Mouse (Mus musculus) forebrain, embryonic 16.5 days (tissue): ENCODE measurements around the gene Zrsr1. TPM values are rescaled to one million over a fixed set of nuclear protein-coding genes. Genes with fewer than 3 reads are reported as not detected.
A peak's percentile ranks its signal among the peaks of the same experiment; 100 is the strongest.

ENCODE experiments used
- ATAC-seq: fragments of 200-750 bp; cut with Nextera tagmentation; 2 replicates; pipeline ENCODE4 v1.8.0; 2017; ENCODE audit warnings: mild to moderate bottlenecking, moderate library complexity
- H3K27ac ChIP-seq: fragments of 300-500 bp; sonication (generic); 2 replicates; pipeline ENCODE4 v1.5.1; 2014; ENCODE audit warnings: low read length, control low read depth
- H3K27me3 ChIP-seq: fragments of 300-500 bp; sonication (generic); replicated peaks from 2 replicates; pipeline ENCODE4 v1.6.1; 2014; ENCODE audit warnings: low read length; ENCODE audit not compliant: control insufficient read depth, insufficient read depth
- H3K36me3 ChIP-seq: fragments of 300-500 bp; sonication (generic); 2 replicates; pipeline ENCODE4 v1.6.1; 2014; ENCODE audit not compliant: control insufficient read depth, insufficient read depth
- H3K4me1 ChIP-seq: fragments of 300-500 bp; sonication (generic); replicated peaks from 2 replicates; pipeline ENCODE4 v1.6.1; 2014; ENCODE audit warnings: low read length; ENCODE audit not compliant: control insufficient read depth, insufficient read depth
- H3K4me2 ChIP-seq: fragments of 300-500 bp; sonication (generic); 2 replicates; pipeline ENCODE4 v1.6.1; 2014; ENCODE audit warnings: mild to moderate bottlenecking, low read length, control low read depth
- H3K4me3 ChIP-seq: fragments of 300-500 bp; sonication (generic); replicated peaks from 2 replicates; pipeline ENCODE4 v1.5.1; 2014; ENCODE audit warnings: mild to moderate bottlenecking, low read length, control low read depth
- H3K9ac ChIP-seq: fragments of 300-500 bp; sonication (generic); replicated peaks from 2 replicates; pipeline ENCODE4 v1.6.1; 2014; ENCODE audit warnings: low read depth, low read length, control low read depth
- H3K9me3 ChIP-seq: fragments of 300-500 bp; sonication (generic); 2 replicates; pipeline ENCODE4 v1.6.1; 2016; ENCODE audit warnings: low read length; ENCODE audit not compliant: control insufficient read depth
- WGBS: fragments of 180-500 bp; shearing (Covaris S2); extraction: QIAGEN DNeasy Blood & Tissue Kit; methylation state at CpG from one replicate; pipeline ENCODE4 v1.1.7; 2014; 5-methylcytosine and 5-hydroxymethylcytosine counted together
- polyA plus RNA-seq: library from polyadenylated mRNA; unstranded; fragments of >200 nt; fragmentation: Nextera tagmentation; extraction: Ambion mirVana; gene quantifications from 2 replicates; pipeline ENCODE4 v1.2.1, GENCODE M21; 2015

Gene Zrsr1
- polyA plus RNA-seq = 6.1 and 6.6 TPM in 2 replicates

DNA sequence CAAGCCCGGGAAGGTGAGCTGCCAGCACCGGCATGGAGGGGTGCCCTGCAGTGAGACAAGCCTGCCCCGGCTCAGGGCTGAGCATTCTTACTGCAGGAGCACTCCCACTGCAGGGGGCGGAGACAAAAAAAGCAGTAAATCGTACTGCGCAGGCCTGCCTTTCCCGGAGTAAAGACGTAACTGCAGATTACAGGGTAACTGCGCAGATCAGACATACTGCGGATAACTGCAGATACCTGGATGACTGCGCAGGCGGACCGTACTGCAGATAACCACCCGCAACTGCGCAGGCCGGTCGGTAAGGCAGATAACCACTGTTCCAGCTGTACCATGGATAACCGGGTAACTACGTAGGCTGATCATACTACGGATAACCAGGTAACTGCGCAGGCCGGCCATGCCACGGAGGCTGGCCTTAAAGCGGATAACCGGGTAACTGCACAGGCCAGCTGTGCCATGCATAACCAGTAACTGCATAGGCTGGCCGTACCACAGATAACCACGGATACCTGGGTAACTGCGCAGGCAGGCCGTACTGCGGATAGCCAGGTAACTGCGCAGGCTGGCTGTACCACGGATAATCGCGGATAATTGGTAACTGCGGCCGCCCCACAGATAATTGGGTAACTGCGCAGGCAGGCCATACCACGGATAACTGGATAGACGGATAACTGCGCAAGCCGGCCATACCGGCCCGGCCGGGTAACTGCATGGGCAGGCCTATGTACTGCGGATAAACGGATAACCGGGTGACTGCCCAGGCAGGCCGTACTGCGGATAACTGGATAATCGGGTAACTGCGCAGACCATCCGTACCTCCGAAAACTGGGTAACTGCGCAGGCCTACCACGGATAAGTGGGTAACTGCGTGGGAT is at the start of gene Zrsr1:
Gene Zrsr1 (plus strand): TSS at position 171 of the 875 bp plus-strand sequence.
- ATAC-seq = peak; percentile 90
- Histone ChIP-seq H3K9me3 (peaks cover 18% of the 10 kb centered on the region), H3K4me1 (peaks cover 20% of the 10 kb centered on the region), H3K27ac (peak within 1 kb of the TSS; percentile 65), H3K36me3 (0 out of 2 replicates have a peak, but pooled peaks cover 3% of the 10 kb centered on the region), H3K27me3 (no peaks in the 10 kb centered on the region), H3K4me2 (peak within 1 kb of the TSS; percentile 74), H3K4me3 (peak within 1 kb of the TSS; percentile 63), H3K9ac (peak within 1 kb of the TSS; percentile 54)
- WGBS = 43% methylated on average over 56 of the region's 56 CpGs

DNA sequence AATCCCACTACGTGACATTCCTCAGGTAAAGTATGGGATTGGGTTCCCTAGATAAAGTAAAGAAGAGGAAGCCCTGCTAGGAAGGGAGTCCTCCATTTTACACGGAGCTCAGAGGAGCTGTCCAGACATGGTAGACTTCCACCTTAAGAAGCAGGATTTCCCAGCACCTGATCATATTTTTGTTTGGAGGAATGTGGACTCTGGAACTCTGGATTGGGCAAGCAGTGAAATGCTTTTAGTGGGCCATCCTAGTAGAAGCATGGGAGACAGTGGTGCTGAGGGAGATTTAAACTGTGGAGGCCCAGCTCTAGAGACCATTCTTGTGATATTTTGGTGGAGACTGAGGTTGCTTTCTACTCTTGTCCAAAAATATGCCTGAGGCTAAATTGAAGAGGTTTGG is 49.3 kb upstream of the Zrsr1 start:
- WGBS = 94% methylated on average over 2 of the region's 2 CpGs
- H3K4me2 ChIP-seq = no peak overlapping the region
- no peak overlapping the region for H3K9ac ChIP-seq
- no peaks in the 10 kb centered on the region for H3K9me3 ChIP-seq
- no peaks in the 10 kb centered on the region for H3K36me3 ChIP-seq
- no peaks in the 10 kb centered on the region for H3K4me1 ChIP-seq
- no peaks in the 10 kb centered on the region for H3K27me3 ChIP-seq
- no peak overlapping the region for H3K27ac ChIP-seq
- no peak overlapping the region for H3K4me3 ChIP-seq
- no peak for ATAC-seq

DNA sequence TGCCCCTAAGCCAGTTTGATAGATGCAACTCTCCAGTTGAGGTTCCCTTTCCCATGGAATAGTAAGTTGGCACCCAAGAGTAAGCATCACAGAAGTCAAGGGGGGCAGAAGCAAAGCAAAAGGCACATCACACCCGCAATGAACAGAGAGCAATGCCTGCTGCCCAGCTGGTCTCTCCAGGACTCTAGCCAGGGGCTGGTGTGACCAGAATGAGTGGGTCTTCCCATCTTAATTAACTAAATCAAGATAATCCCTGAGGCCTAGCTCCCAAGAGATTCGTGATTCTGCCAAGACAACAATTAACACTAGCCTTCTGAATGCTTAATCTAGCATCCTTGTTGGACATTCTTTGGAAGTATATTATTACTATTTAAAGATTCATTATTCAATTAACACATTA is 48.2 kb upstream of the Zrsr1 start:
- 39% methylated on average over 2 of the region's 2 CpGs for WGBS
- no peak overlapping the region for H3K4me3 ChIP-seq
- no peaks in the 10 kb centered on the region for H3K27me3 ChIP-seq
- no peak overlapping the region for H3K4me2 ChIP-seq
- H3K9ac ChIP-seq = no peak overlapping the region
- no peak overlapping the region for H3K27ac ChIP-seq
- ATAC-seq = no peak
- H3K36me3 ChIP-seq = no peaks in the 10 kb centered on the region
- H3K4me1 ChIP-seq = no peaks in the 10 kb centered on the region
- H3K9me3 ChIP-seq = no peaks in the 10 kb centered on the region

DNA sequence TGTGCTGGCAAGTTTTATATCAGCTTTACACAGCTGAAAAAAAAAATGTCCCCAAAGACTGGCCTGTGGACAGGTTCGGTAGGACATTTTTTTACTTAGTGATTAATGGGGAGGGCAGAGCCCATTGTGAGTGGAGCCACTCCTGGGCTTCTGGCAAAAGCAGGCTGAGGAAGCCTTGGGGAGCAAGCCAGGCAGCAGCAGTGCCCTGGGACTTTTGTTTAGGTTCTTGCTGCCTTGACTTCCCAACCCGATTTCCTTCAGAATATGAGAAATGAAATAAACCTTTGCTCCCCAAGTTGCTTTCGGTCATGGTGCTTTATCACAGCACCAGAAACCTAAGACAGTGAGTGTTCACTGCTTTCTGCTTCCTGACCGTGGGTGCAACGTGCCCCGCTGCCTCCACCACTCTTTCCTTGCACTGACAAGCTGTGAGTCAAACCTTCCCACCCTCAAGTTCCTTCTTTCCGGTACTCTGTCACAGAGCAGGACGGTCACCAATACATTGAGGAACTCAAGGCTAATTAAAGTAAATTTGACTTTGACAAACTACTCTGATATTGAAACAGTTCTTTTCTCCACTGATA is 43.1 kb upstream of the Zrsr1 start:
- H3K27ac ChIP-seq = no peak overlapping the region
- no peaks in the 10 kb centered on the region for H3K9me3 ChIP-seq
- WGBS = 91% methylated on average over 8 of the region's 8 CpGs
- no peak overlapping the region for H3K4me2 ChIP-seq
- H3K9ac ChIP-seq = no peak overlapping the region
- ATAC-seq = no peak
- no peaks in the 10 kb centered on the region for H3K36me3 ChIP-seq
- no peak overlapping the region for H3K4me3 ChIP-seq
- no peaks in the 10 kb centered on the region for H3K27me3 ChIP-seq
- H3K4me1 ChIP-seq = no peaks in the 10 kb centered on the region

DNA sequence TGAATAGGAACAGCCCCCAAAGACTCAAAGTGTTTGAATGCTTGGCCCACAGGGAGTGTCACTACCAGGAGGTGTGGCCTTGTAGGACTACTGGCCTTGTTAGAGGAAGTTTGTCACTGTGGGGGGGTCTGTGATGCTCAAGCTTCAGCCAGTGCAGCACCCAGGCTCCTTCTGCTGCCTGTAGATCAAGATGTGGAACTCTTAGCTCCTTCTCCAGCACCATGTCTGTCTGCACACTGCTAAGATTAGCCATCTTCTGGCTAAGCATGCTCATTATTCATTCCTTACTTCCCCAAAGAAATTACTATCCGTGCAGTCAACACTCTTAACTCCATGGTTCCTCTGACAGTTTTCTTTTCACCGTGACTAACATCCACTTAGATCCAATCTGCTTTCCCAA is 41.7 kb upstream of the Zrsr1 start:
- ATAC-seq = no peak
- Histone ChIP-seq H3K4me1 (no peaks in the 10 kb centered on the region), H3K9me3 (no peaks in the 10 kb centered on the region), H3K27ac (no peak overlapping the region), H3K4me3 (no peak overlapping the region), H3K36me3 (no peaks in the 10 kb centered on the region), H3K9ac (no peak overlapping the region), H3K4me2 (no peak overlapping the region), H3K27me3 (no peaks in the 10 kb centered on the region)
- WGBS = 77% methylated on average over 2 of the region's 2 CpGs

DNA sequence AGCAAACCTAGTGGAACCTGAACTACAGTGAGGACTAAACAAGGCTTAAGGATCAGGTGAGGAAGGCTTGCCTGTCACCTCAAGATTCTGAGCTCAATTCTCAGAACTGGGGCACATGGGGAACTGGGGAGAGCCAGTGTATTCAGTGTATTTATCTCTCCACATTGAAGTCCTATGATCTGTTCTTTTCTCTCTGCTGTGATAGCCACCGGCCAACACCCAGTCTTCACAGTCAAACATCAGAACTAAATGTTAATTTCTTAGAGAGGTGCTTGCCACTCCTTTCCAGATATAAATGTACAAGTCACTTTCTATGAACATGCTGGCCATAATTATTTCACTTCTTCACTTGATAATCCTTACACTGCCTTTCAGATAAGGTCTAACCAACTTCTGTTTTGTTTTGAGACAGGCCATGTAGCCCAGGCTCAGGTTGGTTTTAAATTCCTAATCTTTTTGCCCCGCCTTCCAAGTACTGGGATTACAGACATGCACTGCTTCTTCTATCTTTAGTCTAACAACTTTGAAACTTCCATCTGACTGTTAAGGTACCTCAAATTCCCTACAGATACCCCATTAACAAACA is 40.4 kb upstream of the Zrsr1 start:
- H3K9me3 ChIP-seq = no peaks in the 10 kb centered on the region
- no peak for ATAC-seq
- 97% methylated on average over 2 of the region's 2 CpGs for WGBS

DNA sequence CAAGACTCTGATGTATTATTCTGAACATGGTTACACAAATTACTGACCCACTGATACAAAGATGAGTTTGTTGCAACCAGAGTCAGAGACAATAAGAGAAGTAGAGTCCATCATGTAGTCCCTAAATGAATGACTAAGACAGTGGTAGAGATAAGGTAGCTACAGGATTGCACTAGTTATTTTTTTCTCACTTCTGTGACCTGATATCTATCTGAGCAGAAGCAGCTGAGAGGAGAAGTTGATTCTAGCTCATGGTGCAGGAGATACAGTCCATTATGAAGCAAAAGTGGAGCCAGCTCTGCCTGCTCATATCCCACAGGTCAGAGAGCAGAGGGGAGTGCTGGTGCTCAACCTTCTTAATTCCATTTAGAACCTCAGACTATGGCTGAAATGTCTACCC is 39.6 kb upstream of the Zrsr1 start:
- Histone ChIP-seq H3K27me3 (no peaks in the 10 kb centered on the region), H3K4me3 (no peak overlapping the region), H3K9ac (no peak overlapping the region), H3K36me3 (no peaks in the 10 kb centered on the region), H3K9me3 (no peaks in the 10 kb centered on the region), H3K4me1 (peaks cover 2% of the 10 kb centered on the region; the same call in 1 of the 2 replicates), H3K4me2 (no peak overlapping the region), H3K27ac (no peak overlapping the region)
- no peak for ATAC-seq

More for the DNA sequence above, 40.4 kb upstream of the Zrsr1 start:
- no peak overlapping the region for H3K27ac ChIP-seq
- no peaks in the 10 kb centered on the region for H3K36me3 ChIP-seq
- no peak overlapping the region for H3K4me3 ChIP-seq
- no peak overlapping the region for H3K4me2 ChIP-seq
- H3K4me1 ChIP-seq = no peaks in the 10 kb centered on the region
- no peaks in the 10 kb centered on the region for H3K27me3 ChIP-seq
- H3K9ac ChIP-seq = no peak overlapping the region

DNA sequence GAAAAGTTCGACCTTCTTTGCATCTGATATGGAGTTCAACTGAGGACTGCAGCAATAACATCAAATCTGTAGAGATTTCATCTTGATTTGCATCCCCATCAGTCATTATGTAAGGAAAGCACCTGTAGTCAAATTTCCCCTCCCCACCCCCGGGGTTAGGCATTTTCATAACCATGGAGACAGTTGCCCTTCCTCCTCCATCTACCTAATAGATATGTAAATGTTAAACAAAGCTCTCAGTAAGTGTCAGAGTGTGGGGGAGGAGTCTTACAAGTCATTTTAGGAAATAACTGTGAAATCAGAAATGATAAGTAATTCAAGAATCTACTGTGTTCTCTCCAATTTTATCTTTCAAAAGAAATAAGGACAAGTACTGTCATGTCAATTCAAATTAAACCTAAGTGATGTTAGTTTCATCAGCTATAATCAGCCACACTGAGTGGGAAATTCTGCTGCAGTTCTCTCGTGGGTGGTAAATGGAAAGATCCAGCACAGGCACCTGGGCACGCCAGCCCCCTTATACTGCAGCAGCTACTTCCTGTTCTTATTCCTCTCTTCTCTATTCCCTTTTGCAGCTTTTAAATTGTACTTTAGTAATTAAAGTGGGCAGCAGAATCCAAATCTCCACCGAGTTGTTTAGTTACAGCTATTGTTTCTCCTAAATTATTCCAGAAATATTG is 35.2 kb upstream of the Zrsr1 start:
- Histone ChIP-seq H3K27me3 (no peaks in the 10 kb centered on the region), H3K4me3 (no peak overlapping the region), H3K9me3 (no peaks in the 10 kb centered on the region), H3K4me1 (peaks cover 2% of the 10 kb centered on the region; the same call in 1 of the 2 replicates), H3K36me3 (no peaks in the 10 kb centered on the region), H3K9ac (no peak overlapping the region), H3K4me2 (no peak overlapping the region), H3K27ac (no peak overlapping the region)
- 59% methylated on average over 5 of the region's 5 CpGs for WGBS
- ATAC-seq = peak; percentile 90

DNA sequence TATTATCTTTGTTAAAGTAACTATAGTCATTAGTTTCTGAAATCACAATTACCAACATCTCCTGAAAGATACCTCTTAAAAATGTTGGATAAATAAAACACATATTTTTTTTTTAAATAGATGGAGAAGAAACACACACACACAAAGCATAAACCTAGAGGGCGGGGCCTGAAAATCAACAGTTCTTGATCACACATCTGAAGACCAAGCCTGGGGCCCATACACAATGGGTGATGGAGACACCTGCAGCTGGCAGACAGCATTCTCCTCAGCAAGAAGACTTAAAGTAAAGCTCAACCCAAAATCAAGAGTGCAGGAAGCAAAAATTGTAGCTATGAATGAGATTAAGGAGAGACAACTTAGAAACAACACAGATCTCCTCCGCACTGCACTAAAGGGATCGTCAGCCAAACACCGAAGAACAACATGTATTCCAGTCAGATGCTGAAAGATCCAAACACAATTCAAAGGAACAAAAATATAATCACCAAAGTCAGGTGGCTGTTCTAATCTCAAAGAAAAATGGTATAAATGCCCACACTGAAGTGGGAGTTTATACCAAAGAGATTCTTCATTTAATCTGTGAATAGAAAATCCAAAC is 34.0 kb upstream of the Zrsr1 start:
- ATAC-seq = no peak
- Histone ChIP-seq H3K9me3 (no peaks in the 10 kb centered on the region), H3K27me3 (no peaks in the 10 kb centered on the region), H3K27ac (no peak overlapping the region), H3K4me1 (peaks cover 2% of the 10 kb centered on the region; the same call in 1 of the 2 replicates), H3K4me3 (no peak overlapping the region), H3K4me2 (no peak overlapping the region), H3K9ac (no peak overlapping the region), H3K36me3 (no peaks in the 10 kb centered on the region)
- WGBS = 91% methylated on average over 4 of the region's 4 CpGs
